Mouse (Mus musculus): ENCODE results near the gene Kcnd3. TPM values are rescaled to one million over a fixed set of nuclear protein-coding genes. Genes with fewer than 3 reads are reported as not detected.

Gene Kcnd3
- polyA plus RNA-seq, 1 experiment from 2014 or later: 0.65 TPM

GRCm38 (mm10) chr3:105504272-105504671 lies 52.1 kb downstream of the Kcnd3 start:
- no peaks in the 10 kb centered on the region for H3K4me1 ChIP-seq
- no peaks in the 10 kb centered on the region for H3K27me3 ChIP-seq
- no peak overlapping the region for H3K27ac ChIP-seq (replicated peaks)
- WGBS: 79% methylated on average over 3 of the region's 3 CpGs
- no peaks in the 10 kb centered on the region for H3K36me3 ChIP-seq
- H3K4me2 ChIP-seq (replicated peaks): no peak overlapping the region
- H3K9ac ChIP-seq: no peak overlapping the region
- no peak for ATAC-seq (ENCODE audit: insufficient number of reproducible peaks, low FRiP score, low TSS enrichment, low read depth)
- no peak overlapping the region for H3K4me3 ChIP-seq (replicated peaks)
- H3K9me3 ChIP-seq (replicated peaks): no peaks in the 10 kb centered on the region

- 59% methylated on average over 15 of the region's 15 CpGs for WGBS
- H3K36me3 ChIP-seq: no peaks in the 10 kb centered on the region
Observed at GRCm38 (mm10) chr3:105505161-105505872, 53.2 kb downstream of the Kcnd3 start.

GRCm38 (mm10) chr3:105505873-105506170 lies 53.7 kb downstream of the Kcnd3 start:
- no peaks in the 10 kb centered on the region for H3K36me3 ChIP-seq
- H3K4me3 ChIP-seq (replicated peaks): no peak overlapping the region
- no peaks in the 10 kb centered on the region for H3K27me3 ChIP-seq
- H3K27ac ChIP-seq (replicated peaks): no peak overlapping the region
- no peak overlapping the region for H3K9ac ChIP-seq
- H3K9me3 ChIP-seq (replicated peaks): no peaks in the 10 kb centered on the region
- 44% methylated on average over 7 of the region's 7 CpGs for WGBS
- ATAC-seq (ENCODE audit: insufficient number of reproducible peaks, low FRiP score, low TSS enrichment, low read depth): no peak
- H3K4me2 ChIP-seq (replicated peaks): no peak overlapping the region
- H3K4me1 ChIP-seq: no peaks in the 10 kb centered on the region

More at GRCm38 (mm10) chr3:105505161-105505872, 53.2 kb downstream of the Kcnd3 start:
- no peak overlapping the region for H3K27ac ChIP-seq (replicated peaks)
- ATAC-seq (ENCODE audit: insufficient number of reproducible peaks, low FRiP score, low TSS enrichment, low read depth): no peak
- no peak overlapping the region for H3K4me3 ChIP-seq (replicated peaks)
- H3K4me2 ChIP-seq (replicated peaks): no peak overlapping the region
- H3K9ac ChIP-seq: no peak overlapping the region
- H3K4me1 ChIP-seq: no peaks in the 10 kb centered on the region
- H3K27me3 ChIP-seq: no peaks in the 10 kb centered on the region
- H3K9me3 ChIP-seq (replicated peaks): no peaks in the 10 kb centered on the region

GRCm38 (mm10) chr3:105506592-105506991 lies 54.5 kb downstream of the Kcnd3 start:
- Histone ChIP-seq H3K36me3 (no peaks in the 10 kb centered on the region), H3K9ac (no peak overlapping the region), H3K27me3 (no peaks in the 10 kb centered on the region), H3K4me2 (replicated peaks) (no peak overlapping the region), H3K27ac (replicated peaks) (no peak overlapping the region), H3K9me3 (replicated peaks) (no peaks in the 10 kb centered on the region), H3K4me1 (no peaks in the 10 kb centered on the region), H3K4me3 (replicated peaks) (no peak overlapping the region)
- no peak for ATAC-seq (ENCODE audit: insufficient number of reproducible peaks, low FRiP score, low TSS enrichment, low read depth)
- 65% methylated on average over 4 of the region's 4 CpGs for WGBS

- Histone ChIP-seq H3K4me1 (no peaks in the 10 kb centered on the region), H3K27me3 (no peaks in the 10 kb centered on the region), H3K9me3 (replicated peaks) (no peaks in the 10 kb centered on the region), H3K27ac (replicated peaks) (no peak overlapping the region), H3K4me3 (replicated peaks) (no peak overlapping the region), H3K36me3 (no peaks in the 10 kb centered on the region), H3K9ac (no peak overlapping the region), H3K4me2 (replicated peaks) (no peak overlapping the region)
- WGBS: 76% methylated on average over 4 of the region's 4 CpGs
- ATAC-seq (ENCODE audit: insufficient number of reproducible peaks, low FRiP score, low TSS enrichment, low read depth): no peak
Observed at GRCm38 (mm10) chr3:105509321-105509720, 57.2 kb downstream of the Kcnd3 start.

- Histone ChIP-seq H3K4me1 (no peaks in the 10 kb centered on the region), H3K4me3 (replicated peaks) (no peak overlapping the region), H3K27ac (replicated peaks) (no peak overlapping the region), H3K4me2 (replicated peaks) (no peak overlapping the region), H3K27me3 (no peaks in the 10 kb centered on the region), H3K9me3 (replicated peaks) (no peaks in the 10 kb centered on the region), H3K36me3 (no peaks in the 10 kb centered on the region), H3K9ac (no peak overlapping the region)
- 36% methylated on average over 2 of the region's 2 CpGs for WGBS
- no peak for ATAC-seq (ENCODE audit: insufficient number of reproducible peaks, low FRiP score, low TSS enrichment, low read depth)
Observed at GRCm38 (mm10) chr3:105511836-105512235, 59.7 kb downstream of the Kcnd3 start.

- no peaks in the 10 kb centered on the region for H3K36me3 ChIP-seq
- H3K27me3 ChIP-seq: no peaks in the 10 kb centered on the region
- ATAC-seq (ENCODE audit: insufficient number of reproducible peaks, low FRiP score, low TSS enrichment, low read depth): no peak
- H3K4me3 ChIP-seq (replicated peaks): no peak overlapping the region
- no peaks in the 10 kb centered on the region for H3K9me3 ChIP-seq (replicated peaks)
- H3K9ac ChIP-seq: no peak overlapping the region
- H3K4me1 ChIP-seq: no peaks in the 10 kb centered on the region
- 56% methylated on average over 3 of the region's 3 CpGs for WGBS
- H3K4me2 ChIP-seq (replicated peaks): no peak overlapping the region
- no peak overlapping the region for H3K27ac ChIP-seq (replicated peaks)
Observed at GRCm38 (mm10) chr3:105514215-105514614, 62.1 kb downstream of the Kcnd3 start.

- Histone ChIP-seq H3K4me2 (replicated peaks) (no peak overlapping the region), H3K36me3 (no peaks in the 10 kb centered on the region), H3K4me1 (no peaks in the 10 kb centered on the region), H3K27ac (replicated peaks) (no peak overlapping the region), H3K4me3 (replicated peaks) (no peak overlapping the region), H3K9ac (no peak overlapping the region), H3K9me3 (replicated peaks) (no peaks in the 10 kb centered on the region), H3K27me3 (no peaks in the 10 kb centered on the region)
- ATAC-seq (ENCODE audit: insufficient number of reproducible peaks, low FRiP score, low TSS enrichment, low read depth): no peak
Observed at GRCm38 (mm10) chr3:105515035-105515434, 62.9 kb downstream of the Kcnd3 start.

GRCm38 (mm10) chr3:105515640-105516039 lies 63.5 kb downstream of the Kcnd3 start:
- no peaks in the 10 kb centered on the region for H3K9me3 ChIP-seq (replicated peaks)
- H3K36me3 ChIP-seq: no peaks in the 10 kb centered on the region
- ATAC-seq (ENCODE audit: insufficient number of reproducible peaks, low FRiP score, low TSS enrichment, low read depth): no peak
- WGBS: 88% methylated on average over 1 of the region's 1 CpGs
- no peak overlapping the region for H3K4me3 ChIP-seq (replicated peaks)
- no peak overlapping the region for H3K9ac ChIP-seq
- no peaks in the 10 kb centered on the region for H3K27me3 ChIP-seq
- no peaks in the 10 kb centered on the region for H3K4me1 ChIP-seq
- H3K4me2 ChIP-seq (replicated peaks): no peak overlapping the region
- no peak overlapping the region for H3K27ac ChIP-seq (replicated peaks)

GRCm38 (mm10) chr3:105520446-105520845 lies 68.3 kb downstream of the Kcnd3 start:
- no peak for ATAC-seq (ENCODE audit: insufficient number of reproducible peaks, low FRiP score, low TSS enrichment, low read depth)
- Histone ChIP-seq H3K4me2 (replicated peaks) (no peak overlapping the region), H3K36me3 (no peaks in the 10 kb centered on the region), H3K27me3 (no peaks in the 10 kb centered on the region), H3K9me3 (replicated peaks) (no peaks in the 10 kb centered on the region), H3K9ac (no peak overlapping the region), H3K27ac (replicated peaks) (no peak overlapping the region), H3K4me3 (replicated peaks) (no peak overlapping the region), H3K4me1 (no peaks in the 10 kb centered on the region)
- 80% methylated on average over 6 of the region's 6 CpGs for WGBS

- Histone ChIP-seq H3K27me3 (no peaks in the 10 kb centered on the region), H3K36me3 (no peaks in the 10 kb centered on the region), H3K27ac (replicated peaks) (no peak overlapping the region), H3K9me3 (replicated peaks) (no peaks in the 10 kb centered on the region), H3K4me3 (replicated peaks) (no peak overlapping the region), H3K4me1 (no peaks in the 10 kb centered on the region), H3K9ac (no peak overlapping the region), H3K4me2 (replicated peaks) (no peak overlapping the region)
- no peak for ATAC-seq (ENCODE audit: insufficient number of reproducible peaks, low FRiP score, low TSS enrichment, low read depth)
- 60% methylated on average over 12 of the region's 12 CpGs for WGBS
Observed at GRCm38 (mm10) chr3:105521178-105521631, 69.1 kb downstream of the Kcnd3 start.

GRCm38 (mm10) chr3:105521639-105522038 lies 69.5 kb downstream of the Kcnd3 start:
- no peak for ATAC-seq (ENCODE audit: insufficient number of reproducible peaks, low FRiP score, low TSS enrichment, low read depth)
- 85% methylated on average over 4 of the region's 4 CpGs for WGBS

More at GRCm38 (mm10) chr3:105521639-105522038, 69.5 kb downstream of the Kcnd3 start:
- Histone ChIP-seq H3K36me3 (no peaks in the 10 kb centered on the region), H3K4me2 (replicated peaks) (no peak overlapping the region), H3K4me3 (replicated peaks) (no peak overlapping the region), H3K27me3 (no peaks in the 10 kb centered on the region), H3K27ac (replicated peaks) (no peak overlapping the region), H3K4me1 (no peaks in the 10 kb centered on the region), H3K9me3 (replicated peaks) (no peaks in the 10 kb centered on the region), H3K9ac (no peak overlapping the region)
